Mouse (Mus musculus) liver, embryonic 14.5 days (tissue): ENCODE measurements at regions not wholly inside any gene's neighbourhood (a gene's known extent, or its start where the extent isn't known, plus 50 kb on each side); places are given as distances from the start of the nearest gene placed in this dataset.

Experiments
- CTCF ChIP-seq: IDR thresholded peaks from 2 replicates; pipeline ENCODE4 v1.5.1; 2016; ENCODE audit warnings: antibody characterized with exemption, low read depth, control low read depth
- EP300 ChIP-seq: IDR thresholded peaks from 2 replicates; pipeline ENCODE4 v1.6.1; 2016; ENCODE audit warnings: antibody characterized with exemption, low read depth

- TF ChIP-seq CTCF: no peak
- TF ChIP-seq EP300: no peak
Observed at GRCm38 (mm10) chr19:14180244-14180643, 266.9 kb downstream of the Olfr1505 start.
